Mouse (Mus musculus) lung, postnatal 36 days (tissue): Measurements from ENCODE around the gene Ddx50.

Experiments used
- DNase-seq: peaks from one replicate; pipeline ENCODE4 v3.0.0; 2022; ENCODE audit warnings: mixed read lengths

Ddx50 gene

GRCm38 (mm10) chr10:62650881-62651810 is at the start of gene Ddx50:
TSS of gene Ddx50 (minus strand) at chr10:62651218.
- peak; percentile 99 for DNase-seq

- DNase-seq = no peak
Observed at GRCm38 (mm10) chr10:62692771-62693170, 41.8 kb upstream of the Ddx50 start.

- DNase-seq = no peak
Observed at GRCm38 (mm10) chr10:62692244-62692643, 41.2 kb upstream of the Ddx50 start.

GRCm38 (mm10) chr10:62687032-62687674 is 36.1 kb upstream of the Ddx50 start:
- DNase-seq = no peak

GRCm38 (mm10) chr10:62683043-62683442 is 32.0 kb upstream of the Ddx50 start:
- peak; percentile 50 for DNase-seq

GRCm38 (mm10) chr10:62679833-62680232 is 28.8 kb upstream of the Ddx50 start:
- DNase-seq = no peak

- DNase-seq = no peak
Observed at GRCm38 (mm10) chr10:62677329-62677728, 26.3 kb upstream of the Ddx50 start.

- no peak for DNase-seq
Observed at GRCm38 (mm10) chr10:62676196-62676595, 25.2 kb upstream of the Ddx50 start.

- peak; percentile 5 for DNase-seq
Observed at GRCm38 (mm10) chr10:62672359-62672758, 21.3 kb upstream of the Ddx50 start.

- DNase-seq = peak; percentile 1
Observed at GRCm38 (mm10) chr10:62669245-62669644, 18.2 kb upstream of the Ddx50 start.

- no peak for DNase-seq
Observed at GRCm38 (mm10) chr10:62668463-62668862, 17.4 kb upstream of the Ddx50 start.

GRCm38 (mm10) chr10:62668043-62668442 is 17.0 kb upstream of the Ddx50 start:
- DNase-seq = no peak

GRCm38 (mm10) chr10:62664963-62665590 is 14.1 kb upstream of the Ddx50 start:
- DNase-seq = peak; percentile 81

GRCm38 (mm10) chr10:62664171-62664570 is 13.2 kb upstream of the Ddx50 start:
- DNase-seq = no peak

GRCm38 (mm10) chr10:62656711-62657110 is 5.7 kb upstream of the Ddx50 start:
- no peak for DNase-seq

- no peak for DNase-seq
Observed at GRCm38 (mm10) chr10:62651961-62652360, 943 bp upstream of the Ddx50 start.

GRCm38 (mm10) chr10:62650358-62650782 is 648 bp downstream of the Ddx50 start:
- DNase-seq = no peak

- DNase-seq = no peak
Observed at GRCm38 (mm10) chr10:62604161-62604560, 46.9 kb downstream of the Ddx50 start.

- no peak for DNase-seq
Observed at GRCm38 (mm10) chr10:62603233-62604030, 47.6 kb downstream of the Ddx50 start.

- peak; percentile 93 for DNase-seq
Observed at GRCm38 (mm10) chr10:62602177-62603040, 48.6 kb downstream of the Ddx50 start, which contains the start of gene Ddx21. TSS of gene Ddx21 (minus strand) at chr10:62602281.

GRCm38 (mm10) chr10:62601833-62602176 is 49.2 kb downstream of the Ddx50 start:
- DNase-seq = no peak
